Mouse (Mus musculus): ENCODE measurements around the gene Lrrc31. TPM values are rescaled to one million over a fixed set of nuclear protein-coding genes. Genes with fewer than 3 reads are reported as not detected.

The Lrrc31 gene
- polyA plus RNA-seq, 1 experiment from 2014 or later, result 0.08 TPM

- Histone ChIP-seq H3K27me3 (ENCODE audit: control insufficient read depth, insufficient read depth, low read length) (no peaks in the 10 kb centered on the region), H3K27ac (replicated peaks; ENCODE audit: low read depth, low read length) (no peak overlapping the region), H3K9ac (ENCODE audit: low read length) (no peak overlapping the region), H3K36me3 (ENCODE audit: control insufficient read depth, insufficient read depth, low read length) (no peaks in the 10 kb centered on the region), H3K4me1 (ENCODE audit: control insufficient read depth, insufficient read depth, low read length) (no peaks in the 10 kb centered on the region), H3K9me3 (ENCODE audit: control insufficient read depth, low read length) (no peaks in the 10 kb centered on the region), H3K4me3 (ENCODE audit: low read depth, low read length) (no peak overlapping the region), H3K4me2 (ENCODE audit: low read depth, severe bottlenecking) (no peak overlapping the region)
- DNase-seq (ENCODE audit: low spot score) (no peak), ATAC-seq (ENCODE audit: insufficient number of reproducible peaks, low FRiP score, low TSS enrichment, low read depth) (no peak)
- 80% methylated on average over 7 of the region's 7 CpGs for WGBS
Measured at GRCm38 (mm10) chr3:30725514-30725913, 25.9 kb upstream of the Lrrc31 start.

DNA sequence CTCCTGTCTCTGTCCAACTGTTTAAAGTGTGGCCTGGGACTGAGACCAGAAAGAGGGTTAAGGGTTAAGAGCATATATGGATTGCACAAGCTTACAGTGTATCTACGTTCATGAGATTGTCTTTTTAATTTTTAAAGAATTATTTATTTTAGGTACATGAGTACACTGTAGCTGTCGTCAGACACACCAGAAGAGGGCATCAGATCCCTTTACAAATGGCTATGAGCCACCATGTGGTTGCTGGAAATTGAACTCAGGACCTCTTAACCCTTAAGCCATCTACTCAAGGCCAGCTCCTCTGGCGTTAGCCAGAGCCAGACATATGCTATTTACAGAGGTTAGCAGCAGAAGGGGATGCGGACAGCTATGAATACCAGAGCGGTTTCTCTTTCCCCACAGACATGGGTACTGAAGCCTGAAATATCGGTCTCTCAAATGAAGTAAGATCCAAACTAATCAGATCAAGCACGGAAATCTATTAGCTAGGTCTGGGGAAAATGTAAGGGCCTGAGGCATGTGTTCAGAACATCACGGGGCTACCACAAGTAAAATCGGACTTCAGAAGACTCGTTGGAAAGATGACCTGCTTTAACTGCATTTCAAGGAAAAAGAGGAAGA is 25.3 kb upstream of the Lrrc31 start:
- Histone ChIP-seq H3K27me3 (ENCODE audit: control insufficient read depth, insufficient read depth, low read length) (no peaks in the 10 kb centered on the region), H3K9me3 (ENCODE audit: control insufficient read depth, low read length) (no peaks in the 10 kb centered on the region)

GRCm38 (mm10) chr3:30724105-30724824 is 24.6 kb upstream of the Lrrc31 start:
- ATAC-seq (ENCODE audit: insufficient number of reproducible peaks, low FRiP score, low TSS enrichment, low read depth) (no peak), DNase-seq (ENCODE audit: low spot score) (no peak)
- Histone ChIP-seq H3K4me1 (ENCODE audit: control insufficient read depth, insufficient read depth, low read length) (no peaks in the 10 kb centered on the region), H3K27ac (replicated peaks; ENCODE audit: low read depth, low read length) (no peak overlapping the region), H3K4me3 (ENCODE audit: low read depth, low read length) (no peak overlapping the region), H3K36me3 (ENCODE audit: control insufficient read depth, insufficient read depth, low read length) (no peaks in the 10 kb centered on the region), H3K9ac (ENCODE audit: low read length) (no peak overlapping the region), H3K4me2 (ENCODE audit: low read depth, severe bottlenecking) (no peak overlapping the region), H3K27me3 (ENCODE audit: control insufficient read depth, insufficient read depth, low read length) (no peaks in the 10 kb centered on the region), H3K9me3 (ENCODE audit: control insufficient read depth, low read length) (no peaks in the 10 kb centered on the region)
- WGBS, result 45% methylated on average over 10 of the region's 10 CpGs

More for the DNA sequence above, 25.3 kb upstream of the Lrrc31 start:
- 82% methylated on average over 10 of the region's 10 CpGs for WGBS
- H3K9ac ChIP-seq (ENCODE audit: low read length), result no peak overlapping the region
- no peak for DNase-seq (ENCODE audit: low spot score)
- no peak overlapping the region for H3K27ac ChIP-seq (replicated peaks; ENCODE audit: low read depth, low read length)
- no peaks in the 10 kb centered on the region for H3K36me3 ChIP-seq (ENCODE audit: control insufficient read depth, insufficient read depth, low read length)
- H3K4me2 ChIP-seq (ENCODE audit: low read depth, severe bottlenecking), result no peak overlapping the region
- no peak overlapping the region for H3K4me3 ChIP-seq (ENCODE audit: low read depth, low read length)
- no peak for ATAC-seq (ENCODE audit: insufficient number of reproducible peaks, low FRiP score, low TSS enrichment, low read depth)
- no peaks in the 10 kb centered on the region for H3K4me1 ChIP-seq (ENCODE audit: control insufficient read depth, insufficient read depth, low read length)

DNA sequence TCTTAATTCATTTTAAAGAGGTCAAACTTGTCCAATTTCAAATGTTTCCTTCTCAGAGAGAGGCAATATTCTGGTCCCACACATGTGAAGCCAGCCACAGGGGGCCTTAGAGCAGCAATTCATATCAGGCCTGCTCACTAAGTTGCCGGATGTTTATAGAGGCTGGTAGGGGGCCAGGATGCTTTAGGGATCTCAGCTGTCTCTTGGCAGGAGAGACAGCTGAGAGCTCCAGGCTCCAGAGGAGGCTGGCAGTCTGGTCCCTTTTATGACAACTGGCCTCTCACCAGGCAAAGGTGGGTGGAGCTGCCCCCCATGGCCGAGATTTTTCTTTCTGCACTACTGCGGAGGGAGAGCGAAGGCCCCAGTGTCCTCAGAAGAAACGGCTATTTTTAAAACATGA is 23.5 kb upstream of the Lrrc31 start:
- H3K4me3 ChIP-seq (ENCODE audit: low read depth, low read length), result no peak overlapping the region
- no peaks in the 10 kb centered on the region for H3K9me3 ChIP-seq (ENCODE audit: control insufficient read depth, low read length)
- WGBS, result 46% methylated on average over 5 of the region's 5 CpGs
- no peaks in the 10 kb centered on the region for H3K4me1 ChIP-seq (ENCODE audit: control insufficient read depth, insufficient read depth, low read length)
- H3K9ac ChIP-seq (ENCODE audit: low read length), result no peak overlapping the region
- no peak overlapping the region for H3K27ac ChIP-seq (replicated peaks; ENCODE audit: low read depth, low read length)
- DNase-seq (ENCODE audit: low spot score) (no peak), ATAC-seq (ENCODE audit: insufficient number of reproducible peaks, low FRiP score, low TSS enrichment, low read depth) (no peak)
- no peaks in the 10 kb centered on the region for H3K36me3 ChIP-seq (ENCODE audit: control insufficient read depth, insufficient read depth, low read length)
- H3K27me3 ChIP-seq (ENCODE audit: control insufficient read depth, insufficient read depth, low read length), result no peaks in the 10 kb centered on the region
- H3K4me2 ChIP-seq (ENCODE audit: low read depth, severe bottlenecking), result no peak overlapping the region

GRCm38 (mm10) chr3:30722461-30722860 is 22.8 kb upstream of the Lrrc31 start:
- WGBS, result 87% methylated on average over 2 of the region's 2 CpGs
- no peak for ATAC-seq (ENCODE audit: insufficient number of reproducible peaks, low FRiP score, low TSS enrichment, low read depth)
- DNase-seq (ENCODE audit: low spot score), result no peak
- Histone ChIP-seq H3K4me2 (ENCODE audit: low read depth, severe bottlenecking) (no peak overlapping the region), H3K36me3 (ENCODE audit: control insufficient read depth, insufficient read depth, low read length) (no peaks in the 10 kb centered on the region), H3K4me3 (ENCODE audit: low read depth, low read length) (no peak overlapping the region), H3K27ac (replicated peaks; ENCODE audit: low read depth, low read length) (no peak overlapping the region), H3K9ac (ENCODE audit: low read length) (no peak overlapping the region), H3K4me1 (ENCODE audit: control insufficient read depth, insufficient read depth, low read length) (no peaks in the 10 kb centered on the region), H3K9me3 (ENCODE audit: control insufficient read depth, low read length) (no peaks in the 10 kb centered on the region), H3K27me3 (ENCODE audit: control insufficient read depth, insufficient read depth, low read length) (no peaks in the 10 kb centered on the region)

DNA sequence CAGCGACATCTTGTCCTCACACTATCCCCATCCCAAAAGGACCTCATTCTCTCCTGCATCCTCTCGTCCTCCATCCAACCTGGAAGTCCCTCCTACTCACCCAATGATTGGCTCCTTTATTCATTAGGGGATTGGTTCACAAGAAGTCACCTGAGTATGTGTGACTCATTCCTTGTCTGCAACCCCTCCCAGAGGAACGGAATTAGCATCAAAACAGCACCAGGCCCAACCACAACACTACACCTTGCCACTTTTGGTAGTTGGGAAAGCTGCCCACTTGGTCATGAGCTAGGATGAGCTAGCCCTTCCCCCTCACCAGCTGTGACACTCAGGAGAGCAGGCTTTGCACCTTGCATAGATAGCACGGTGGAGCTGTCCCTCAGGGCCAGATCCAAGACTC is 22.4 kb upstream of the Lrrc31 start:
- Histone ChIP-seq H3K27ac (replicated peaks; ENCODE audit: low read depth, low read length) (no peak overlapping the region), H3K4me2 (ENCODE audit: low read depth, severe bottlenecking) (no peak overlapping the region), H3K27me3 (ENCODE audit: control insufficient read depth, insufficient read depth, low read length) (no peaks in the 10 kb centered on the region), H3K9ac (ENCODE audit: low read length) (no peak overlapping the region), H3K4me1 (ENCODE audit: control insufficient read depth, insufficient read depth, low read length) (no peaks in the 10 kb centered on the region), H3K36me3 (ENCODE audit: control insufficient read depth, insufficient read depth, low read length) (no peaks in the 10 kb centered on the region), H3K9me3 (ENCODE audit: control insufficient read depth, low read length) (no peaks in the 10 kb centered on the region), H3K4me3 (ENCODE audit: low read depth, low read length) (no peak overlapping the region)
- 82% methylated on average over 4 of the region's 4 CpGs for WGBS
- DNase-seq (ENCODE audit: low spot score) (no peak), ATAC-seq (ENCODE audit: insufficient number of reproducible peaks, low FRiP score, low TSS enrichment, low read depth) (no peak)

DNA sequence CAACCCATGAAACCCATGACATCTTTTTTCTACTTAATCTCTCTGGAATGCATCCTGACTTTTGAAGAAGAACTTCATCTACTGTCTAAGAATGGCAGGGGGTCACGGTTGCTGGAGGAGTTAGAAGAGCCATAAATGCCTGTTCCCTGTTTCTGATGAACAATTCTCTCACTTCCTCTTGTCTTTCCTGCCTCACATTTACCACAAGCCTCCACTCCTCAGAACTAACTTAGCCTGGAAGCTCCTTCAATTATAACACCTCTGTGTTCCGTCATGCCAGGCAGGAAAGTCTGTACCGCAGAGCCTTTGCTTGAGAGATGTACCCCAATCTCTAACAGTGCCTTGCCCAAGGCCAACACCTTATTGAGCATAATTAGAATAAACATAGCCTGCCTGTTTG is 19.0 kb upstream of the Lrrc31 start:
- no peak overlapping the region for H3K4me2 ChIP-seq (ENCODE audit: low read depth, severe bottlenecking)
- no peak for DNase-seq (ENCODE audit: low spot score)
- H3K4me3 ChIP-seq (ENCODE audit: low read depth, low read length), result no peak overlapping the region
- H3K9me3 ChIP-seq (ENCODE audit: control insufficient read depth, low read length), result no peaks in the 10 kb centered on the region
- H3K36me3 ChIP-seq (ENCODE audit: control insufficient read depth, insufficient read depth, low read length), result no peaks in the 10 kb centered on the region
- no peaks in the 10 kb centered on the region for H3K27me3 ChIP-seq (ENCODE audit: control insufficient read depth, insufficient read depth, low read length)
- no peak overlapping the region for H3K9ac ChIP-seq (ENCODE audit: low read length)
- H3K4me1 ChIP-seq (ENCODE audit: control insufficient read depth, insufficient read depth, low read length), result no peaks in the 10 kb centered on the region
- ATAC-seq (ENCODE audit: insufficient number of reproducible peaks, low FRiP score, low TSS enrichment, low read depth), result no peak
- WGBS, result 86% methylated on average over 3 of the region's 3 CpGs
- H3K27ac ChIP-seq (replicated peaks; ENCODE audit: low read depth, low read length), result no peak overlapping the region

DNA sequence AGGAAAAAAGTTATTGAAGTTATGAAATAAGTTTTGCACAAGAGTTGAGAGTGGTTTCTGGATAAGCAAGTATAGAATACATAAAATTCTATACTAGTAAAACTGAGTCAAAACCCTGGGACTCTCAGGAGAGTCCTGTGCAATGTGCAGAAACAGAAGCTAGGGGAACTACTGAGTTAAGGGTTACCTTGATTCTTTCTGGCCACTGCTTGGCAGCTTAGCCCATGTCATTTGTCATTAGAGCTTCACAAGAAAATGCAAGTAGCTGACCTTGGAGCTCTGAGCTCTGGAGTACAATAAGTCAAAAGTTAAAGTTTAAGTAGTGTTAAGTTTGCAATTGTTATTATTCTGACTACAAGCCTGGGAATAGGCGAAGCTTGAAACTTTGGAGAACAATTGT is 13.7 kb upstream of the Lrrc31 start:
- H3K4me1 ChIP-seq (ENCODE audit: control insufficient read depth, insufficient read depth, low read length), result no peaks in the 10 kb centered on the region
- 86% methylated on average over 1 of the region's 1 CpGs for WGBS
- DNase-seq (ENCODE audit: low spot score) (no peak), ATAC-seq (ENCODE audit: insufficient number of reproducible peaks, low FRiP score, low TSS enrichment, low read depth) (no peak)
- H3K4me3 ChIP-seq (ENCODE audit: low read depth, low read length), result no peak overlapping the region
- no peaks in the 10 kb centered on the region for H3K9me3 ChIP-seq (ENCODE audit: control insufficient read depth, low read length)
- H3K4me2 ChIP-seq (ENCODE audit: low read depth, severe bottlenecking), result no peak overlapping the region
- no peak overlapping the region for H3K27ac ChIP-seq (replicated peaks; ENCODE audit: low read depth, low read length)
- H3K9ac ChIP-seq (ENCODE audit: low read length), result no peak overlapping the region
- no peaks in the 10 kb centered on the region for H3K36me3 ChIP-seq (ENCODE audit: control insufficient read depth, insufficient read depth, low read length)
- H3K27me3 ChIP-seq (ENCODE audit: control insufficient read depth, insufficient read depth, low read length), result no peaks in the 10 kb centered on the region

- no peaks in the 10 kb centered on the region for H3K4me1 ChIP-seq (ENCODE audit: control insufficient read depth, insufficient read depth, low read length)
- H3K27me3 ChIP-seq (ENCODE audit: control insufficient read depth, insufficient read depth, low read length), result no peaks in the 10 kb centered on the region
- ATAC-seq (ENCODE audit: insufficient number of reproducible peaks, low FRiP score, low TSS enrichment, low read depth) (no peak), DNase-seq (ENCODE audit: low spot score) (no peak)
- H3K27ac ChIP-seq (replicated peaks; ENCODE audit: low read depth, low read length), result no peak overlapping the region
- H3K36me3 ChIP-seq (ENCODE audit: control insufficient read depth, insufficient read depth, low read length), result no peaks in the 10 kb centered on the region
- WGBS, result 82% methylated on average over 6 of the region's 6 CpGs
- no peak overlapping the region for H3K4me2 ChIP-seq (ENCODE audit: low read depth, severe bottlenecking)
- no peak overlapping the region for H3K9ac ChIP-seq (ENCODE audit: low read length)
- no peaks in the 10 kb centered on the region for H3K9me3 ChIP-seq (ENCODE audit: control insufficient read depth, low read length)
- no peak overlapping the region for H3K4me3 ChIP-seq (ENCODE audit: low read depth, low read length)
Measured at GRCm38 (mm10) chr3:30710191-30710590, 10.5 kb upstream of the Lrrc31 start.
